Mouse (Mus musculus) E14TG2a.4 (cell line): ENCODE measurements around the gene Rims1.

Experiments
- H3K27me3 ChIP-seq: 2 replicates; pipeline ENCODE4 v1.6.1; 2014; ENCODE audit warnings: low read length, control low read depth; ENCODE audit not compliant: insufficient read depth
- H3K36me3 ChIP-seq: 2 replicates; pipeline ENCODE4 v1.6.1; 2014; ENCODE audit warnings: low read length, control low read depth; ENCODE audit not compliant: insufficient read depth
- H3K4me1 ChIP-seq: replicated peaks from 2 replicates; pipeline ENCODE4 v1.6.1; 2014; ENCODE audit warnings: low read depth, low read length, control low read depth
- H3K4me3 ChIP-seq: replicated peaks from 2 replicates; pipeline ENCODE4 v1.5.1; 2014; ENCODE audit warnings: mild to moderate bottlenecking, low read length
- H3K9me3 ChIP-seq: 2 replicates; pipeline ENCODE4 v1.6.1; 2014; ENCODE audit warnings: low read length, control low read depth
- CTCF ChIP-seq: conservative IDR thresholded peaks from 2 replicates; pipeline ENCODE4 v1.5.1; 2014; ENCODE audit warnings: low read length
- NANOG ChIP-seq: IDR thresholded peaks from 2 replicates; pipeline ENCODE4 v1.6.1; 2014; ENCODE audit warnings: borderline replicate concordance, low read length, mixed read lengths
- POU5F1 ChIP-seq: IDR thresholded peaks from 2 replicates; pipeline ENCODE4 v1.6.1; 2014; ENCODE audit warnings: low read length, borderline replicate concordance

Gene Rims1

DNA sequence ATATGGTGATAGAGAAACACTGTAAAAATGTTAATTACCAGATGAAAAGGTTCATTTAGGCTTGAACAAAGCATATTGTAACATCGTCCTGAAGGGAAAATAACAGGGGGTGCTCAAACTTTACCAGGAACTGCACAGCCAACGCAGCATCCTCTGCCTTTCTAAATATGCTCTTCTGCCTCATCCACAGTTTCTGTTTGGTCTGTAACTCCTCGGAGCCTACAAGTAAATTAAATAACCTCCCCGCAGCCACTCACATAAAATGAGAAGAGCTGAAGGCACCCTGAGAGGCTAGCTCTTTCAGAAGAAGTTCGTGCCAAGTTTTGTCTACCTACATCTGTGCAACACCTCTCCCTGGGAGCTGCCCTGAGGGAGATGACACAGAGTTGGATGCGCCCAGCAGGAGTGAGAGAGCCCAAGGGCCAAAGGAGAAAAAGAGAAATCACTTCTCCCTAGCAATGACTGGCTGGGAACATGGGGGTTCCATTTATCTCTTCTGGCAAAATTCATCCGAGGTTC is 16.3 kb downstream of the Rims1 start:
- no peaks in the 10 kb centered on the region for H3K4me1 ChIP-seq
- no peaks in the 10 kb centered on the region for H3K36me3 ChIP-seq
- no peaks in the 10 kb centered on the region for H3K27me3 ChIP-seq
- TF ChIP-seq POU5F1 (no peak), NANOG (no peak), CTCF (no peak)
- no peaks in the 10 kb centered on the region for H3K9me3 ChIP-seq
- no peak overlapping the region for H3K4me3 ChIP-seq

- Histone ChIP-seq H3K27me3 (no peaks in the 10 kb centered on the region), H3K36me3 (no peaks in the 10 kb centered on the region), H3K4me3 (no peak overlapping the region), H3K4me1 (no peaks in the 10 kb centered on the region), H3K9me3 (no peaks in the 10 kb centered on the region)
- TF ChIP-seq CTCF = no peak
- TF ChIP-seq POU5F1 = no peak
- TF ChIP-seq NANOG = no peak
Observed at GRCm38 (mm10) chr1:22787616-22788015, 18.2 kb downstream of the Rims1 start.

- Histone ChIP-seq H3K27me3 (no peaks in the 10 kb centered on the region), H3K4me1 (no peaks in the 10 kb centered on the region), H3K36me3 (no peaks in the 10 kb centered on the region), H3K9me3 (no peaks in the 10 kb centered on the region), H3K4me3 (no peak overlapping the region)
- no peak for TF ChIP-seq POU5F1
- TF ChIP-seq CTCF = no peak
- no peak for TF ChIP-seq NANOG
Observed at GRCm38 (mm10) chr1:22770530-22771254, 35.1 kb downstream of the Rims1 start.

DNA sequence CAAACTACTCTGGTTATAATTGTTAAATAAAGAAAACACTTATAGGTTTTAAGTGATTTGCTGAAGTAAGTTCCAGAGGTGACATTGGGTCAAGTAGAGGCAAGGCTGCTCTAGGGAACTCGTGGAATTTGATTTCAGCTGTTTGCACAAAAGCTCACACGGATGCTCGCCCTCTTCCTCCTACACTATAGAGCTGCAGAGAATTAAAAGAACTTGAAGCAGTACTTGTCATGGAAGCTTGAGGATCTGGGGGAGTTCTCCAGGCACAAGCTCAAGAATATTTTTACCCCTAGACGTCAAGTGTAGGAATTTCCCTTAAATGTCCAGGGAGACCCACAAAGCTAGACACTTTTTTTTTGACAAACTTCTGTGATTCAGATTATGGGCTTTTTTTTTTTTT is 42.4 kb downstream of the Rims1 start:
- Histone ChIP-seq H3K36me3 (no peaks in the 10 kb centered on the region), H3K4me3 (no peak overlapping the region), H3K27me3 (no peaks in the 10 kb centered on the region; the same call in 1 of the 2 replicates), H3K9me3 (no peaks in the 10 kb centered on the region), H3K4me1 (no peaks in the 10 kb centered on the region)
- TF ChIP-seq NANOG (no peak), CTCF (no peak), POU5F1 (no peak)

GRCm38 (mm10) chr1:22762780-22763179 is 43.0 kb downstream of the Rims1 start:
- Histone ChIP-seq H3K27me3 (no peaks in the 10 kb centered on the region; the same call in 1 of the 2 replicates), H3K9me3 (no peaks in the 10 kb centered on the region), H3K4me1 (no peaks in the 10 kb centered on the region), H3K36me3 (no peaks in the 10 kb centered on the region), H3K4me3 (no peak overlapping the region)
- no peak for TF ChIP-seq NANOG
- TF ChIP-seq POU5F1 = no peak
- TF ChIP-seq CTCF = no peak

- no peaks in the 10 kb centered on the region for H3K4me1 ChIP-seq
- H3K36me3 ChIP-seq = no peaks in the 10 kb centered on the region
- no peak overlapping the region for H3K4me3 ChIP-seq
- no peaks in the 10 kb centered on the region for H3K9me3 ChIP-seq
- no peak for TF ChIP-seq NANOG
- no peaks in the 10 kb centered on the region for H3K27me3 ChIP-seq
Observed at GRCm38 (mm10) chr1:22750536-22750935, 55.3 kb downstream of the Rims1 start.

GRCm38 (mm10) chr1:22744655-22745054 is 61.1 kb downstream of the Rims1 start:
- no peaks in the 10 kb centered on the region for H3K36me3 ChIP-seq
- H3K4me3 ChIP-seq = no peak overlapping the region
- TF ChIP-seq CTCF = no peak
- no peak for TF ChIP-seq POU5F1
- no peak for TF ChIP-seq NANOG
- no peaks in the 10 kb centered on the region for H3K4me1 ChIP-seq
- H3K9me3 ChIP-seq = no peaks in the 10 kb centered on the region
- H3K27me3 ChIP-seq = no peaks in the 10 kb centered on the region

DNA sequence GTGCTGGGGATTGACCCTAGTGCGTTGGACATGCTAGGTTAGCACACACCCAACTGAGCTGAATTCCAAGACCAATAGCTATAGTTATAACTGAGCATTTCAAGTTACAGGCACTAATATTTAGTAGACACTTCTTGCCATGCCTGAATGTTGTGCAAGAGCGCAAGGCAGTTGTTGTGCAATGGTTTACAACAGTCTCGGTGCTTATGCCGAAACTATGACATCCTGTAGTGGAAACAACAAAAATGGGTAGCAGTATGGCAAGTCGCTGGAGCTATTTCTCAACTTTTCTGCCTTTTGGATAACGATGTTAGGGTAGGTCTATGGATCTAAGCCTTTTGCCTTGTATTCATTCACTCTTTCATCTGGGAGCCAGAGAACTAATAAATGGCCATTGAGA is 68.3 kb downstream of the Rims1 start:
- TF ChIP-seq CTCF (no peak), POU5F1 (no peak), NANOG (no peak)
- H3K9me3 ChIP-seq = no peaks in the 10 kb centered on the region
- no peak overlapping the region for H3K4me3 ChIP-seq
- H3K4me1 ChIP-seq = no peaks in the 10 kb centered on the region
- no peaks in the 10 kb centered on the region for H3K36me3 ChIP-seq
- H3K27me3 ChIP-seq = no peaks in the 10 kb centered on the region

DNA sequence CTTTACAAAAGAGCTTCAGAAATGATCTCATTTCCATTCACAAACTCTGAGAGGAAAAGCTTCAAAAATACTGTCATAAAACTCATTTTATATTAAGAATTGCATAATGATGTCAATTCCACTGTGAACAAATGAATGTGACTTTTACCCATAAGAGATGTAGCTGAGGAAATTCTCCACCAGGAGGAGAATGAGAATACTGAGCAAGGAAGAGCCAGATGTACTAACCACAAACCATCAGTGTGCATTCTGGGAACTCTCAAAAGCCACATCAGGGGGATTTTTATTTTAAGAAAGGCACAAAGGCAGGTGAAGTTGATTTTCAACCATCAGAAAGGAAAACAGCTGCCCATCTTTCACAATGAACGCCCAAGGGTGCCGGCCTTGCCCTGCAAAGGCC is 71.4 kb downstream of the Rims1 start:
- Histone ChIP-seq H3K9me3 (no peaks in the 10 kb centered on the region), H3K4me3 (no peak overlapping the region), H3K36me3 (no peaks in the 10 kb centered on the region), H3K4me1 (no peaks in the 10 kb centered on the region), H3K27me3 (no peaks in the 10 kb centered on the region)
- TF ChIP-seq CTCF (no peak), POU5F1 (no peak), NANOG (no peak)
